Comparison of ENCODE assay signal across 40 mouse cellular contexts in genomic region chr19:5364124-5364523, GRCm38 (mm10). TPM values are rescaled to one million over a fixed set of nuclear protein-coding genes. Genes with fewer than 3 reads are reported as not detected.
A peak's percentile ranks its signal among the peaks of the same experiment; 100 is the strongest.
DNase-seq lines count a peak whose midpoint lies in the region; ATAC-seq lines count a peak whose summit lies in the region.
"Had no signal": no experiment of that assay in that cellular context is flagged by ENCODE, and none has a peak within 500 bp of the region (broad histone marks: within the 10 kb centered on the region; RNA-seq: fewer than 3 reads in every experiment).

No protein-coding gene starts in this region.

- no peaks in the 10 kb centered on the region for H3K9me3 ChIP-seq in liver, embryonic 15.5 days (replicated peaks)
- H3K9me3 ChIP-seq in liver, embryonic 12.5 days (replicated peaks) = no peaks in the 10 kb centered on the region
- H3K9me3 ChIP-seq: embryonic facial prominence, embryonic 12.5 days; heart, embryonic 10.5 days; heart, embryonic 15.5 days; hindbrain, embryonic 13.5 days; kidney, embryonic 15.5 days; lung, embryonic 15.5 days had no signal

- H3K9ac ChIP-seq in liver, embryonic 15.5 days = 0 out of 2 replicates have a peak overlapping the region, but pooled peaks have one; percentile 21
- no peak overlapping the region for H3K9ac ChIP-seq in liver, embryonic 12.5 days
- H3K9ac ChIP-seq: embryonic facial prominence, embryonic 12.5 days; heart, embryonic 15.5 days; hindbrain, embryonic 13.5 days; kidney, embryonic 15.5 days; lung, embryonic 15.5 days had no signal

- no peaks in the 10 kb centered on the region for H3K27me3 ChIP-seq in liver, embryonic 15.5 days
- H3K27me3 ChIP-seq in liver, embryonic 12.5 days (replicated peaks) = no peaks in the 10 kb centered on the region
- H3K27me3 ChIP-seq: embryonic facial prominence, embryonic 12.5 days; heart, embryonic 15.5 days; hindbrain, embryonic 13.5 days; kidney, embryonic 15.5 days; lung, embryonic 15.5 days; Patski had no signal

- no peak overlapping the region for H3K27ac ChIP-seq in liver, embryonic 15.5 days (replicated peaks)
- no peak overlapping the region for H3K27ac ChIP-seq in liver, embryonic 12.5 days
- peak overlapping the region; percentile 51; the same call in 1 of the 2 replicates for H3K27ac ChIP-seq in brown adipose tissue, adult 24 weeks (replicated peaks; ENCODE audit: low read depth, low read length)
- H3K27ac ChIP-seq: embryonic facial prominence, embryonic 12.5 days; heart, embryonic 10.5 days; heart, embryonic 15.5 days; hindbrain, embryonic 13.5 days; kidney, embryonic 15.5 days; lung, embryonic 15.5 days had no signal

- peaks cover 28% of the 10 kb centered on the region for H3K36me3 ChIP-seq in liver, embryonic 15.5 days (replicated peaks)
- peaks cover 37% of the 10 kb centered on the region for H3K36me3 ChIP-seq in liver, embryonic 12.5 days

- ATAC-seq in CD4-positive, CD25-positive, alpha-beta regulatory T cell, adult 4 months = no peak
- ATAC-seq in liver, embryonic 15.5 days (ENCODE audit: insufficient read depth) = no peak
- ATAC-seq in liver, embryonic 12.5 days = no peak
- no peak for ATAC-seq in granulocyte monocyte progenitor cell, adult 5-6 weeks (replicated peaks; ENCODE audit: poor library complexity, severe bottlenecking)
- ATAC-seq: forebrain, embryonic 14.5 days; midbrain, embryonic 16.5 days; Patski had no signal

- H3K4me2 ChIP-seq in liver, embryonic 15.5 days = no peak overlapping the region
- no peak overlapping the region for H3K4me2 ChIP-seq in liver, embryonic 12.5 days
- H3K4me2 ChIP-seq: embryonic facial prominence, embryonic 12.5 days; heart, embryonic 15.5 days; hindbrain, embryonic 13.5 days; kidney, embryonic 15.5 days; lung, embryonic 15.5 days; midbrain, embryonic 11.5 days had no signal

- WGBS in liver, embryonic 15.5 days (ENCODE audit: insufficient replicate concordance) = 74% methylated on average over 2 of the region's 2 CpGs
- WGBS in liver, embryonic 12.5 days (ENCODE audit: insufficient replicate concordance) = 79% methylated on average over 2 of the region's 2 CpGs

- peak; percentile 21 for DNase-seq in CD4-positive, CD25-positive, alpha-beta regulatory T cell, adult 2 months (ENCODE audit: low read depth, low spot score)
- DNase-seq in right cerebral cortex, postnatal 36 days (ENCODE audit: low spot score in 2 of 2) = no peak
- DNase-seq: adrenal gland, adult 8-10 months; cerebellum, adult 11 months; cerebellum, adult 9-10 months; cerebellum, postnatal 36 days; heart, postnatal 36 days; kidney, adult 18-20 months; kidney, postnatal 25 days; liver; right cerebral cortex, postnatal 25 days; spleen, adult 18-20 months; thymus, adult 2 months had no signal

- H3K4me1 ChIP-seq in liver, embryonic 15.5 days (replicated peaks) = peaks cover 40% of the 10 kb centered on the region
- H3K4me1 ChIP-seq in liver, embryonic 12.5 days = peaks cover 48% of the 10 kb centered on the region
- H3K4me1 ChIP-seq in brown adipose tissue, adult 24 weeks (ENCODE audit: control insufficient read depth, insufficient read depth, insufficient read length, low read length) = peaks cover 20% of the 10 kb centered on the region

- H3K4me3 ChIP-seq in liver, embryonic 15.5 days (replicated peaks) = no peak overlapping the region
- no peak overlapping the region for H3K4me3 ChIP-seq in liver, embryonic 12.5 days
- no peak overlapping the region for H3K4me3 ChIP-seq in brown adipose tissue, adult 24 weeks (ENCODE audit: insufficient read depth, low read depth, low read length)
- H3K4me3 ChIP-seq: embryonic facial prominence, embryonic 12.5 days; heart, embryonic 10.5 days; heart, embryonic 15.5 days; hindbrain, embryonic 13.5 days; lung, embryonic 15.5 days had no signal

RNA-seq across cellular contexts. Expression of gene Eif1ad, which starts 2.4 kb away (rescaled TPM):
- 10 to 100 TPM; 46.1 to 57.1 TPM for polyA plus RNA-seq in CD4-positive, CD25-positive, alpha-beta regulatory T cell, adult 4 months (2017; shearing (Covaris generic))
- 26.0 and 26.5 TPM in 2 replicates for polyA plus RNA-seq in liver, embryonic 15.5 days (2015; fragmentation: Nextera tagmentation; extraction: Ambion mirVana)
- 50.3 and 54.0 TPM in 2 replicates for polyA plus RNA-seq in liver, embryonic 12.5 days (2016; fragmentation: Nextera tagmentation; extraction: Ambion mirVana)
- 26.0 and 39.5 TPM in 2 replicates for polyA plus RNA-seq in brown adipose tissue, adult 24 weeks (2012; ENCODE audit: insufficient read depth, insufficient read length, missing spikeins)
- 52.8 and 54.1 TPM in 2 replicates for total RNA-seq in granulocyte monocyte progenitor cell, adult 5-6 weeks (2014; fragmentation: Nextera tagmentation)
- 69.4 and 72.2 TPM in 2 replicates for total RNA-seq in granulocyte monocyte progenitor cell, adult 5-6 weeks (2017)

RNA-seq across cellular contexts. Expression of gene Banf1, which starts 2.8 kb away (rescaled TPM):
- polyA plus RNA-seq in CD4-positive, CD25-positive, alpha-beta regulatory T cell, adult 4 months (2017; shearing (Covaris generic)) = 100 to 1,000 TPM; 246 to 256 TPM
- 216 and 231 TPM in 2 replicates for polyA plus RNA-seq in liver, embryonic 15.5 days (2015; fragmentation: Nextera tagmentation; extraction: Ambion mirVana)
- 365 and 372 TPM in 2 replicates for polyA plus RNA-seq in liver, embryonic 12.5 days (2016; fragmentation: Nextera tagmentation; extraction: Ambion mirVana)
- polyA plus RNA-seq in brown adipose tissue, adult 24 weeks (2012; ENCODE audit: insufficient read depth, insufficient read length, missing spikeins) = 133 and 162 TPM in 2 replicates
- total RNA-seq in granulocyte monocyte progenitor cell, adult 5-6 weeks (2014; fragmentation: Nextera tagmentation) = 526 and 559 TPM in 2 replicates
- 84.9 and 130 TPM in 2 replicates for total RNA-seq in granulocyte monocyte progenitor cell, adult 5-6 weeks (2017)

RNA-seq across cellular contexts. Expression of gene Cst6, which starts 14.8 kb away (rescaled TPM):
- polyA plus RNA-seq in CD4-positive, CD25-positive, alpha-beta regulatory T cell, adult 4 months (2017; shearing (Covaris generic)) = 1 to 10 TPM; 2.7 to 3.2 TPM
- not detected in 2 replicates for polyA plus RNA-seq in liver, embryonic 15.5 days (2015; fragmentation: Nextera tagmentation; extraction: Ambion mirVana)
- not detected in 2 replicates for polyA plus RNA-seq in liver, embryonic 12.5 days (2016; fragmentation: Nextera tagmentation; extraction: Ambion mirVana)
- 4.3 and 5.6 TPM in 2 replicates for polyA plus RNA-seq in brown adipose tissue, adult 24 weeks (2012; ENCODE audit: insufficient read depth, insufficient read length, missing spikeins)
- total RNA-seq in granulocyte monocyte progenitor cell, adult 5-6 weeks (2014; fragmentation: Nextera tagmentation) = not detected in 2 replicates
- not detected in 2 replicates for total RNA-seq in granulocyte monocyte progenitor cell, adult 5-6 weeks (2017)
- total RNA-seq: megakaryocyte progenitor cell, adult 5-6 weeks; MEL; neutrophil, adult 5-6 weeks had no signal
- polyA plus RNA-seq: heart, embryonic 10.5 days had no signal

RNA-seq across cellular contexts. Expression of gene Sart1, which starts 24.4 kb away (rescaled TPM):
- polyA plus RNA-seq in CD4-positive, CD25-positive, alpha-beta regulatory T cell, adult 4 months (2017; shearing (Covaris generic)) = 10 to 100 TPM; 18.1 to 30.1 TPM
- 26.5 and 31.5 TPM in 2 replicates for polyA plus RNA-seq in liver, embryonic 15.5 days (2015; fragmentation: Nextera tagmentation; extraction: Ambion mirVana)
- 69.9 and 72.5 TPM in 2 replicates for polyA plus RNA-seq in liver, embryonic 12.5 days (2016; fragmentation: Nextera tagmentation; extraction: Ambion mirVana)
- 30.8 and 31.2 TPM in 2 replicates for polyA plus RNA-seq in brown adipose tissue, adult 24 weeks (2012; ENCODE audit: insufficient read depth, insufficient read length, missing spikeins)
- 86.2 and 138 TPM in 2 replicates for total RNA-seq in granulocyte monocyte progenitor cell, adult 5-6 weeks (2014; fragmentation: Nextera tagmentation)
- 63.2 and 78.7 TPM in 2 replicates for total RNA-seq in granulocyte monocyte progenitor cell, adult 5-6 weeks (2017)

RNA-seq across cellular contexts. Expression of gene Catsper1, which starts 28.6 kb away (rescaled TPM):
- not detected for polyA plus RNA-seq in CD4-positive, CD25-positive, alpha-beta regulatory T cell, adult 4 months (2017; shearing (Covaris generic))
- polyA plus RNA-seq in liver, embryonic 15.5 days (2015; fragmentation: Nextera tagmentation; extraction: Ambion mirVana) = not detected in 2 replicates
- not detected in 2 replicates for polyA plus RNA-seq in liver, embryonic 12.5 days (2016; fragmentation: Nextera tagmentation; extraction: Ambion mirVana)
- polyA plus RNA-seq in brown adipose tissue, adult 24 weeks (2012; ENCODE audit: insufficient read depth, insufficient read length, missing spikeins) = not detected in 2 replicates
- not detected in 2 replicates for total RNA-seq in granulocyte monocyte progenitor cell, adult 5-6 weeks (2014; fragmentation: Nextera tagmentation)
- not detected in 2 replicates for total RNA-seq in granulocyte monocyte progenitor cell, adult 5-6 weeks (2017)
- total RNA-seq: adrenal gland, adult 8-10 months; gastrocnemius, adult 8-10 months; heart, postnatal 36 days; layer of hippocampus, adult 18-20 months; layer of hippocampus, postnatal 10 days; left cerebral cortex, adult 18-20 months; left cerebral cortex, postnatal 14 days; megakaryocyte progenitor cell, adult 5-6 weeks; MEL; neutrophil, adult 5-6 weeks had no signal
- polyA plus RNA-seq: embryonic facial prominence, embryonic 12.5 days; forebrain, embryonic 14.5 days; heart, embryonic 10.5 days; heart, embryonic 15.5 days; hindbrain, embryonic 13.5 days; kidney, embryonic 15.5 days; limb, embryonic 11.5 days; liver, embryonic 16.5 days; lung, embryonic 15.5 days; midbrain, embryonic 11.5 days; midbrain, embryonic 16.5 days; neural tube, embryonic 11.5 days; Patski; stomach, embryonic 16.5 days; thymus, adult 2 months had no signal
